Mouse (Mus musculus) lung, adult 2 months (tissue): ENCODE measurements around the gene BC017158. TPM values are rescaled to one million over a fixed set of nuclear protein-coding genes. Genes with fewer than 3 reads are reported as not detected.

Experiments
- DNase-seq: peaks from one replicate; pipeline ENCODE4 v3.0.0; 2022
- H3K4me1 ChIP-seq: fragments of 200-500 bp; 2 replicates; pipeline ENCODE4 v1.6.1; 2011; ENCODE audit warnings: low read length; ENCODE audit not compliant: control insufficient read depth, insufficient read depth
- H3K4me3 ChIP-seq: fragments of 200-500 bp; replicated peaks from 2 replicates; pipeline ENCODE3; 2011; ENCODE audit warnings: low read depth, mild to moderate bottlenecking, control low read depth, low read length; ENCODE audit errors: extremely low read depth
- CTCF ChIP-seq: fragments of 200-500 bp; IDR thresholded peaks from 2 replicates; pipeline ENCODE4 v1.5.1; 2011; ENCODE audit warnings: mild to moderate bottlenecking, low read length, control low read depth; ENCODE audit not compliant: insufficient read depth
- POLR2A ChIP-seq: fragments of 200-500 bp; IDR thresholded peaks from 2 replicates; pipeline ENCODE4 v1.6.1; 2011; ENCODE audit warnings: low read depth, mild to moderate bottlenecking, control low read depth, low read length, borderline replicate concordance; ENCODE audit errors: extremely low read depth
- WGBS: fragments of 180-500 bp; shearing (Covaris S2); methylation state at CpG from one replicate; pipeline ENCODE4 v1.1.7; 2018; 5-methylcytosine and 5-hydroxymethylcytosine counted together
- polyA plus RNA-seq: library from polyadenylated mRNA; depleted of rRNA; stranded (reverse); fragments of >200 nt; gene quantifications from 2 replicates; pipeline ENCODE4 v1.2.3, GENCODE M21; 2012

BC017158 gene
- polyA plus RNA-seq, 1 experiment, result 59.4 TPM

DNA sequence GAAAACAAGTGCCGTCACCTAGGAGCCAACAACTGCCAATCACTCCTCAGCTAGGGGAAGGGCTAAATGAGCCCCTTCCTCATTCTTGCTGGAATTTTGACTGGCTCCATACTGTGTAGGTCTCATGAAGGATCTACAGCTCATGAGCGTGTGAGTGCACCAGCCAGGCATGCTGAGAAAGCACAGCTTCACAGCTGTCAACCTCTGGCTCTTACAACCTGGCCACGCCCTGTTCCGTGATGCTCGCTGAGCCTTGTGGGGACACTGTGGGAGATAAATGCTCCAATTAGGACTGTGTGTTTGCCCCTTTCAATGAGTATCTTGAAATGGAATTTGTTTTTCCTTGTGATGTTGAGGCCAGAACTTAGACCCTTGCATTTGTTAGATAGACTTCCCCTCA lies 48.0 kb downstream of the BC017158 start:
- no peak for DNase-seq
- TF ChIP-seq POLR2A, result no peak; the same call in 1 of the 2 replicates
- TF ChIP-seq CTCF, result no peak
- H3K4me3 ChIP-seq, result no peak overlapping the region
- peaks cover 8% of the 10 kb centered on the region for H3K4me1 ChIP-seq
- WGBS, result 79% methylated on average over 5 of the region's 5 CpGs

DNA sequence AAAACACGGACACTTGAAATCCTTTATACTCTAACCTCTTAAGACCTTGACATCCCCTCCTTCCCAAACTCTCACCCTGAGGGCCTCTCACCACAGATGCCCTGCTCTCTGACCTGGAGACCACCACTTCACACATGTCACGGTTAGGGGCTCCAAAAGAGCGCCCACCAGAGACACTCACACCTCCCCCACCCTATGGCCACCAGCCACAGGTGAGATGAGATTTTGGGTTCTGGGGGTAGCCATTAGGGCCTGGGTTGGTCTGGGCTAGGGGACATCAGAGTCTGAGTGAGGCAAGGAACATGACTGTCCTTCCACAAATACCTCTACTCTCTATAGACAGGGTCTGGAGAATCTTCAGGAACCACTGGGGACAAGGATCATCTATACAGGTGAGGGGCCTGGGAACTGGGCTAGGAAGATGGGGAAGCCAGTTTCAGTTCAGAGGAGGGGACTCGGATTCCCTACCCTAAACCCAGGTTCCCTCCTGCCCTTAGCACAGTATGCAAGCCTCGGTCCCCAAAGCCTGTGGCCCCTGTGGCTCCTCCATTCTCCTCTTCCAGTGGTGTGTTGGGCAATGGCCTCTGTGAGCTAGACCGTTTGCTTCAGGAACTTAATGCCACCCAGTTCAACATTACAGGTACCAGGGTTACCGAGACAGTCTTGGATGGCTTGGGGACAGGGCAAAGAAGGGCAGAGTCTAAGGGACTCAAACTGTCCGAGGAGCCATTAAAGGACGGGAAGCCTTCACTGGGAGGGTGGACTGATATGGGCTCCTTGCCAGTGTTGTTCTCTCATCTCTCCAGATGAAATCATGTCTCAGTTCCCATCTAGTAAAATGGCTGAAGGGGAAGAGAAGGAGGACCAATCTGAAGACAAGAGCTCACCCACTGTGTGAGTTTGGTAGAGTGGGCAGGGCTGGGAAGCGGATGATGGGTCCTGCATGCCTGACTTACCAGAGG lies 49.6 kb downstream of the BC017158 start:
- DNase-seq, result no peak
- Histone ChIP-seq H3K4me3 (peak overlapping the region; percentile 44), H3K4me1 (peaks cover 8% of the 10 kb centered on the region)
- TF ChIP-seq POLR2A (no peak), CTCF (no peak)
- 51% methylated on average over 10 of the region's 10 CpGs for WGBS

DNA sequence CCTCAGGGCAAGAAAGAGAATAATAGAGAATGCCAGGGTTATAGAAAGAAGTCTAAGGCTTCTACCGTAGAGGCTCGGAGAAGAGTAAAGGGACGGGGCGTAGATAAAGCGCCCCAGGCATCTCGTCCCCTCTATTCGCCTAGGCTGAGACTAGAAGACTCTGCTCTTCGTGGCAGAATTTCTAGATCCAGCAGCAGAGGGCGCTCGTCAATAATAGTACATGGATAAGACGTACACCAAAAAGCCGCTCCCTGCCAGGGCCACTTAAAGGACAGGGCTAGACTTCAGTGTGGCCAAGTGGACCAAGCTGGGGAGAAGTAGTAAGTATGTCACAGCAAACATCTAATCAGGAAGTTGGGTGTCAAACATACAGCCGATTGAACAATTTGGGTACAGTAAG lies 50.5 kb downstream of the BC017158 start:
- peak; percentile 53 for TF ChIP-seq CTCF
- peak; percentile 37; the same call in 1 of the 2 replicates for TF ChIP-seq POLR2A
- Histone ChIP-seq H3K4me3 (peak overlapping the region; percentile 75), H3K4me1 (peaks cover 8% of the 10 kb centered on the region)
- 1% methylated on average over 13 of the region's 13 CpGs for WGBS
- peak; percentile 86 for DNase-seq

DNA sequence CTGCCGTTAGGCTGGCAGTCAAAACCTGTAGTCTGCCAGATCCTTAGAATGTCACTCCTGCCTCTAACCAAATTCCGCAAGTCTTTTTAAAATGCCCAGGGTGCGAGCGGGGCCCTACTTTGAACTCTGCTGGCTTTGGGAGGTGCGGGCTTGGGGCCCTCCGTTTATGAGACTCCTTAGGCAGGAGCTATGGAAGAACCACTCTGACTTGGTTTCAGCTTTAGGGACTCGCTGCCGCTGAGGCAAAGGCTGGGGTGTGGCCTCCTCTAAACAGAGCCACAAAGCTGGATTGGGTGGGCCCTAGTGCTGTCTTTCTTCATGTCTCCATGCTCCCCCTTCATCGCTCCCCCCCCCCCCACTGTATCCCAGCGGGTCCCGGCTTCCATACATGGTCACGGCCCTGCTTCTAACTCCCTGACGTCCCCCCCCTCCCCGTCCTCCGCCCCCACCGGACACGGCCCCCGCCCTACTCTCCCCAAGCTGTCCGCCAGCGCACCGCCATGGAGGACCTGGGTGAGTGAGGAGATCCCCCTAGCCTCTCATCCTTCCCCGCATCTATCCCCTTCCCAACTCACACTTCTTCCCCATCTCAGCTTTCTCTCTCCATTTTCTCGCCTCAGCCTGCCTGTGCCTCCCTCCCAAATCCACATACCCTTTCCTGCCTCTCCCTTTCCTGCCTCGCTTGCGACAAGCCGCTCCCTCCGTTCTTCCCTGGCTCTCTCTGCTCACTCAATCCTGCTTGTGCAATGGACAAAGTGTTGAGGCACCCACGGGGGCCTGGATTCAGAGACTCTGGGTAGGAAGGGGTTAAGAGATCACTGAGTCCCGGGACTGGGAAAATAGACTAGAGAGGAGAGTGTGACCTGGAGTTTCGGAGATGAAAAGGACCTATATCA lies 51.2 kb downstream of the BC017158 start, which contains the start of gene Tgfb1i1:
Tgfb1i1 (plus strand) TSS at position 317 of the 896 bp plus-strand sequence.
- TF ChIP-seq CTCF (no peak), POLR2A (peak; percentile 83; the same call in 1 of the 2 replicates)
- WGBS, result 5% methylated on average over 30 of the region's 30 CpGs
- DNase-seq, result peak; percentile 72
- Histone ChIP-seq H3K4me3 (peak within 1 kb of the TSS; percentile 75), H3K4me1 (peaks cover 8% of the 10 kb centered on the region)

DNA sequence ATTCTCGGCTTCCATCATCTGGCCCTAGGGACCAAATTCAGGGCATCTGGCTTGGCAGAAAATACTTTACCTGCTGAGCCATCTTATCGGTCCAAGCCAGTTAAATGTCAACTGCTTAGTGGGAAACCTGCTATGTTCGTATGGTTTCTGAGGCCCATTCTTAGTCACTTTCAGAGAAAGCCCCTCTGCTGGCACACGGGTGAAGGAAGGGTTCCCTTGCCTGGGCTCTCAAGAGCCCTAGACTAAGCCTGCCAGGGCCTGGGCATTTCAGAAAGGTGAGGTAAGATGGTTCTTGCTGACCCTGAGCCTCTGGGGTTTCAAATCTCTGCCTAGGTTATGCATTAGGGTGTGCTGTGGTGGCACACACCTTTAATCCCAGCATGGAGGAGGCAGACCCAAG lies 52.4 kb downstream of the BC017158 start:
- Histone ChIP-seq H3K4me1 (peaks cover 8% of the 10 kb centered on the region), H3K4me3 (no peak overlapping the region)
- TF ChIP-seq CTCF (no peak), POLR2A (no peak)
- WGBS, result 89% methylated on average over 4 of the region's 4 CpGs
- DNase-seq, result no peak

DNA sequence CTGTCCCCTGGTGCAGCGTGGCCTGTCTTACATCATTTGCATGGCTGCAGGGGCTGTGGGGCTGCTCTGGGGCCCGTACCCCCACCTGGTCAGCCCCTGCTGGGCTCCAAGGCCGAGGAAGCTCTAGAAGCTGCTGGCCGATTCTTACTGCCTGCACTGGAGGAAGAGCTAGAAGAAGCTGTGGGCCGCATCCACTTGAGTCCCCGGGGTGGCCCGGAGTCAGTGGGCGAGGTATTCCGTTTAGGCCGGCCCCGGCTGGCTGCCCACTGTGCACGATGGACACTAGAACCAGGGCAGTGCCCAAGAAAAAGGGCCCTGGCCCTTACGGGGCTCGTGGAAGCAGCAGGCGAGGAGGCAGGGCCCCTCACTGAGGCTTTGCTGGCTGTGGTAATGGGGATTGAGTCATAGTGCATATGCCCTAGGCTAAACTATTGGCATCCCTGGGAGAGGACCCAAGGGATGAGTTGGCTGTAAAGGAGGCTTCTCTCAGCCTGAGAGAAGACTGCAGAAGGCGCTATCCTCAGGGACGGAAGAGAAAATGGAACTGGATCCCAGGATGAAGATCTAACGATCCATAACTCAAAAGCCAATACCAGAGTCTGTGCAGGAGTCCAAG lies 53.5 kb downstream of the BC017158 start:
- 93% methylated on average over 18 of the region's 18 CpGs for WGBS
- Histone ChIP-seq H3K4me1 (peaks cover 8% of the 10 kb centered on the region), H3K4me3 (peak overlapping the region; percentile 10)
- TF ChIP-seq CTCF, result no peak
- no peak for DNase-seq

DNA sequence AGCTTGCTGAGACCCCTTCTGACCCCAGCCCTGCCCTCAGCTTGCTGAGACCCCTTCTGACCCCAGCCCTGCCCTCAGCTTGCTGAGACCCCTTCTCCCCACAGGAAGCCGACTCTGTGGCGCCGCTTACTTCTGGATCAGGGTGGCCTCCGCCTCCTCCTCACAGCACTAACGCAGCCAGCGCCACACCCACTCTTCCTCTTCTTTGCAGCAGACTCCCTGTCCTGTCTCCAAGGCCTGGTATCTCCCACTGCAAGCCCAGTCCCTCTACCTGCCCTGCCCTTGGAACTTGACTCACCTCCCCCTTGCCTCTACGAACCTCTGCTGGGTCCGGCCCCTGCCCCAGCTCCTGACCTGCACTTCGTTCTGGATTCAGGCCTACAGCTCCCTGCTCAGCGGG lies 54.0 kb downstream of the BC017158 start:
- DNase-seq, result no peak
- peaks cover 8% of the 10 kb centered on the region for H3K4me1 ChIP-seq
- no peak for TF ChIP-seq CTCF
- TF ChIP-seq POLR2A, result peak; percentile 58; the same call in 1 of the 2 replicates
- WGBS, result 56% methylated on average over 10 of the region's 10 CpGs
- peak overlapping the region; percentile 10 for H3K4me3 ChIP-seq

DNA sequence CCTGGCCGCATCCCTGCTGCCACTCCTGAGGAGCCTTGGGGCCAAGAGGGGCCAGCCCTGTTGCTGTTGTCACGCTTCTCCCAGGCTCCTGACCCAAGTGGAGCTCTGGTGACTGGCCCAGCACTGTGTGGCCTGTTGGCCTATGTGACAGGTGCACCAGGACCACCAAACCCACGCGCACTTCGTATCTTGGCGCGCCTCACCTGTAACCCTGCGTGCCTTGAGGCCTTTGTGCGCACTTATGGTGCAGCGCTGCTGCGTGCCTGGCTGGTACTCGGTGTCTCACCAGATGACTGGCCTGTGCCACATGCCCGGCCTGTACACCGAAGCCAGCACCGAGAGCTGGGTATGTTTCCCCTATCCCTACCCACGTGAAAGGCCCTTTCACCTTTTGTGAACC lies 55.6 kb downstream of the BC017158 start:
- TF ChIP-seq POLR2A, result no peak
- no peak for TF ChIP-seq CTCF
- 97% methylated on average over 16 of the region's 16 CpGs for WGBS
- Histone ChIP-seq H3K4me1 (peaks cover 3% of the 10 kb centered on the region; the same call in 1 of the 2 replicates), H3K4me3 (no peak overlapping the region)
- no peak for DNase-seq
